Mouse (Mus musculus): Measurements from ENCODE around the gene Gm5538. TPM values are rescaled to one million over a fixed set of nuclear protein-coding genes. Genes with fewer than 3 reads are reported as not detected.
A peak's percentile ranks its signal among the peaks of the same experiment; 100 is the strongest.

Gene Gm5538
- not detected for total RNA-seq (2021)
- long read RNA-seq: 0 reads

DNA sequence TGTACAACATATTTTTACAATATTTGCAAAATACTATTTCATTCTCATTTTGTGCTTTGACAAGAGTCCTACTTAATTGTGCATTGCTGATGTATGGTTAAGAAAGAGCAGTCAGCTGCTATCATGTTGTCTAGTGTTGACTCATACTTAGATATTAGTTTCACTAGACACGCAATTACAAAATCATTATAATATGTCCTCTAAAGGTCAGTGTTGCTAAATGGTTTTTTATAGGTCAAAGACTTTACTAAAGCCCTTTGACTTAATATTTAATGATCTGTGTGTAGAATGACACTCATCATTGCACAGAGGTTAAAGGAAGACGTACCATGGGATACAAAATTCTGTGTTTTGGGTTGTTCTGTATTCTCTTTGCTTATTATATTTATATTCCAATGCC, at the start of gene Gm5538:
TSS of gene Gm5538 (plus strand) at position 301 of the 400 bp plus-strand sequence.
- DNase-seq (ENCODE audit: low spot score in 2 of 2): no peak

DNA sequence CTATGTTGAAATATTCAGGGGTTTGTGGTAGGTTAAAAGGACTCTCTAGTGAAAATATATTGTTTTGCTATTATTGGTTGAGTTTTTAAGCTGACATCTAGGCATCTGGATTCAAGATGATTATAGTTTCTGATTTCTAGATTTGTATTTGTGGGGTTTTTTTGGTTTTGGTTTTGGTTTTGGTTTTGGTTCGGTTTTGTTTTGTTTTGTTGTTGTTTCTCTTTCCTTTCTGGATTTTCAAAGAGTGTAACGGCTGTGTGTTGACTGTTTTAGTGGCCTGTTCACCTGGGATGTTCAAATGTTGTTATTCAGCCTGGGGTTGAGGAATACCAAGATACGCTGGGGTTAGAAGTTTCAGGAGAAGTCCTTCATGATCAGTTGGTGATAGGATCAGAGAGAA, 32.2 kb upstream of the Gm5538 start:
- no peak for DNase-seq (ENCODE audit: low spot score in 2 of 2)

DNA sequence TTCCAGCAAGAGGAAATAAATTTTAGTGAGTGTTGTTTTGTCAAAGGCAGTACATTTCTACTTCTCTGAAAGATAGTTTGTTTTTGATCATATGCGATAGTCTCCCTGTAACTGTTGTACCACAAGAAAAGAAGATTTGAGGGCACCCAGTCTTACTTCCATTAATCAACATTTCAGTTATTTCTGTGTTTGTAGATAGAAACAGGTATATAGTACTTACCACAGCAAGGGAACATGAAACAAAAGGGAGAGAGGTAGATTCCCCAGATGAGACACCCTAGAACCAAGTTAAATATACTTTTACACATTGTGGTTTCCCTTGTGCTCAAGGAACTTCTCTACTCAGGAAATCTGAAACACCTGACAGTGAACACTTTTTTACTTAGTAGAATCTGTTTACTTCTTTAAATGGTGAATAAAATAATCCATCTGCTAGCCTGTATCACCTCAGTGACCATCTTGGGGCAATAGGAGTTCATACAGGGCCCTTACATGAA, 26.9 kb upstream of the Gm5538 start:
- no peak for DNase-seq (ENCODE audit: low spot score in 2 of 2)

DNA sequence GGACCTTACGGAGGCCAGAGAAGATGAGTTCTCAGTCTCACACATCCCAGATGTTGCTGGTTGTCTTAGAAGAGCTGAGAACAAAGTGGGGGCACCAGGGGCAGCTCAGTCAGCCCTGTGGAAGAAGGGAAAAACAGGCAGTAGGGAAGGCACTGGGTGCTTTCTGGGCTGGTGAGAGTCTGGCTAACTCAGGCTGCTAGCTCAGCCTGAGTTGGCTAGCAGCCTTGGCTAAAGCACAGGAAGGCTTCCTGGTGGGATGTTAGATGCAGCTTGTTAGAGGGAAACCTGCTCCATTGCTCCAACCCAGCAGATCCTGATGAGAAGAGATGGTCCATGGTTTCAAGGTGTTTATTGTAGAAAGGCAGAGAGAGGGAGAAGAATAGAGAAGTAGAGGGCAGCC, 10.3 kb downstream of the Gm5538 start:
- DNase-seq (ENCODE audit: low spot score in 2 of 2): no peak

- DNase-seq (ENCODE audit: low spot score in 2 of 2): peak in 1 of 2 experiments; percentile 14
Observed at GRCm38 (mm10) chr3:59744181-59744580, 14.6 kb downstream of the Gm5538 start.

Other genes with a start within 250 kb of the Gm5538 start
- not detected for gene Gm8298, start 131.3 kb downstream of the Gm5538 start, total RNA-seq (2021)
- gene C130079G13Rik, start 195.4 kb downstream of the Gm5538 start, total RNA-seq (2021): not detected

Data from layer of hippocampus, adult 18-20 months (tissue).